Mouse (Mus musculus) cortical plate, adult 2 months (tissue): Measurements from ENCODE around the gene Smim4. TPM values are rescaled to one million over a fixed set of nuclear protein-coding genes. Genes with fewer than 3 reads are reported as not detected.

ENCODE experiments used
- H3K27ac ChIP-seq: fragments of 200-500 bp; 2 replicates; pipeline ENCODE4 v1.5.1; 2012; ENCODE audit warnings: low read length, control low read depth, inconsistent platforms; ENCODE audit not compliant: insufficient read depth
- H3K4me1 ChIP-seq: fragments of 200-500 bp; 2 replicates; pipeline ENCODE4 v1.6.1; 2011; ENCODE audit warnings: low read length; ENCODE audit not compliant: control insufficient read depth, insufficient read depth
- H3K4me3 ChIP-seq: fragments of 200-500 bp; 2 replicates; pipeline ENCODE4 v1.5.1; 2011; ENCODE audit warnings: mild to moderate bottlenecking, low read length, control low read depth; ENCODE audit not compliant: insufficient read depth
- CTCF ChIP-seq: fragments of 200-500 bp; IDR thresholded peaks from 2 replicates; pipeline ENCODE4 v1.5.1; 2011; ENCODE audit warnings: mild to moderate bottlenecking, control low read depth, low read length; ENCODE audit not compliant: insufficient read depth; ENCODE audit errors: extremely low read depth
- POLR2A ChIP-seq: fragments of 200-500 bp; IDR thresholded peaks from 2 replicates; pipeline ENCODE4 v1.6.1; 2011; ENCODE audit warnings: mild to moderate bottlenecking, low read length, control low read depth; ENCODE audit not compliant: insufficient read depth; ENCODE audit errors: extremely low read depth
- polyA plus RNA-seq: library from polyadenylated mRNA; depleted of rRNA; stranded (reverse); fragments of >200 nt; gene quantifications from 2 replicates; pipeline ENCODE4 v1.2.3, GENCODE M21; 2012; rRNA removed

Gene Smim4
- 26.7 and 28.4 TPM in 2 replicates for polyA plus RNA-seq

- H3K4me3 ChIP-seq: peak within 1 kb of the TSS; percentile 90
- peak within 1 kb of the TSS; percentile 17; the same call in 1 of the 2 replicates for H3K27ac ChIP-seq
- peaks cover 2% of the 10 kb centered on the region for H3K4me1 ChIP-seq
- TF ChIP-seq POLR2A (peak; percentile 90), CTCF (peak; percentile 25; the same call in 1 of the 2 replicates)
These were observed at the start of gene Smim4 for GRCm38 (mm10) chr14:31128826-31129219. TSS of gene Smim4 (minus strand) at chr14:31128956.

- no peaks in the 10 kb centered on the region for H3K4me1 ChIP-seq
- no peak overlapping the region for H3K4me3 ChIP-seq
- H3K27ac ChIP-seq: no peak overlapping the region
- TF ChIP-seq CTCF (no peak), POLR2A (no peak)
These were observed 49.0 kb upstream of the Smim4 start for GRCm38 (mm10) chr14:31177715-31178114.

DNA sequence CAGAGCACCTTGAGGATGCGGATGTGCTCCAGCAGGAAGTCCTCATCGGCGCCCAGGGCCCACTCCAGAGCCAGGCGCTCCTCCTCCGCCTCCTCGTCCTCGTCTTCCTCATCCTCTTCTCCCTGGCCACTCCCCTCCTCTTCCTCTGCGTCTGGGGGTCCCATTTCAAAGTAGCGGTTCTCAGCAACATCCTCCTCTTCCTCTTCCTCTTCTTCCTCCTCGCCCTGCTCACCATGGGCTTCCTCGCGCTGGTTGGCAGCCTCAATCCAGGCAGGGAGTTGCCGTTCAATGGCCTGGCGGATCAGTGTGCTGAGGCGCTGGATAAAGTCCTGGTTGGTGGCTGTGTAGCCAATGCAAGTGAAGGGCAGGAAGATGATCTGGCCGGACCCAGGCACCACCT is 48.5 kb upstream of the Smim4 start:
- Histone ChIP-seq H3K4me3 (no peak overlapping the region), H3K4me1 (no peaks in the 10 kb centered on the region), H3K27ac (no peak overlapping the region)
- TF ChIP-seq POLR2A: no peak
- TF ChIP-seq CTCF: no peak

DNA sequence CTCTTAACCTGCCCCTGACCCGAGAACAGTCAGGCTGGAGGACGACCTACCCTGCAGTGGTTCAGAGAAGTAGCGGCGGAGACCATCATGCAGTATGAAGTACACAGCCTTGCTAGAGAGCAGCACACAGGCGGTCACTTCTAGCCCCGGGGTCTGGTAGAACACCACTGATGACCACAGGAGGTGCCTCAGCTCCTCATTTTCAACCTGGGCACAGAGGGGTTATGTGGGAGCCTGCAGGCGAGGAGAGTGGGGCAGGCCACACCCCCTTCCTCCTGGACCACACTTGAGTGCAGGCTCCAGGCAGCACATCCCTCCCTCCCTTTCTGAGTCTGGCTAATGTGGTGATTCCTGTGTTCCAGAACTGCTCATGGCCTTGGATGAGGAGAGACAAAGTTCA is 44.8 kb upstream of the Smim4 start:
- Histone ChIP-seq H3K4me1 (no peaks in the 10 kb centered on the region), H3K27ac (no peak overlapping the region), H3K4me3 (no peak overlapping the region)
- no peak for TF ChIP-seq CTCF
- no peak for TF ChIP-seq POLR2A

GRCm38 (mm10) chr14:31172781-31173455 is 44.2 kb upstream of the Smim4 start:
- Histone ChIP-seq H3K4me3 (no peak overlapping the region), H3K27ac (no peak overlapping the region), H3K4me1 (no peaks in the 10 kb centered on the region)
- TF ChIP-seq POLR2A: no peak
- no peak for TF ChIP-seq CTCF

DNA sequence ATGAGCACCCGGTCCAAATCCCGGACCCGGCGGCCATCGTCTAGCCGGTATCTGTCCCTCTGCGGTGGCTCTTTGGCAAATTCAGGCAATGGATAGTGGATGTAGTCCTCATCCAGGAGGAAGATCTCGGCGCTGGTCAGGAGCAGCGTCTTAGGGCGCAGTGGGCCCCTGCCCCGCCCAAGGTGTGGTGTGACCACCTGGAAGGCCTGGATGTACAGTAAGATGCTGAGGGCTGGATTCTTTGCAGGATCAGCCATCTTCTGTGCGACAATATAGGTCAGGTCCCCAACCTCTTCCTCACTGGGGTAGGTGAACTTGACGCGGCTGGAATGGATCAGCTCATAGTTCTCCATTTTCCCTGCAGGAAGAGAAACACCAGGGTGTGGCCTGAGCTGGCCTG is 43.1 kb upstream of the Smim4 start:
- Histone ChIP-seq H3K27ac (no peak overlapping the region), H3K4me1 (0 out of 2 replicates have a peak, but pooled peaks cover 3% of the 10 kb centered on the region), H3K4me3 (no peak overlapping the region)
- no peak for TF ChIP-seq CTCF
- no peak for TF ChIP-seq POLR2A

- H3K4me3 ChIP-seq: no peak overlapping the region
- H3K4me1 ChIP-seq: 0 out of 2 replicates have a peak, but pooled peaks cover 3% of the 10 kb centered on the region
- no peak overlapping the region for H3K27ac ChIP-seq
- TF ChIP-seq POLR2A: no peak
These were observed 42.6 kb upstream of the Smim4 start for GRCm38 (mm10) chr14:31171386-31171785.

DNA sequence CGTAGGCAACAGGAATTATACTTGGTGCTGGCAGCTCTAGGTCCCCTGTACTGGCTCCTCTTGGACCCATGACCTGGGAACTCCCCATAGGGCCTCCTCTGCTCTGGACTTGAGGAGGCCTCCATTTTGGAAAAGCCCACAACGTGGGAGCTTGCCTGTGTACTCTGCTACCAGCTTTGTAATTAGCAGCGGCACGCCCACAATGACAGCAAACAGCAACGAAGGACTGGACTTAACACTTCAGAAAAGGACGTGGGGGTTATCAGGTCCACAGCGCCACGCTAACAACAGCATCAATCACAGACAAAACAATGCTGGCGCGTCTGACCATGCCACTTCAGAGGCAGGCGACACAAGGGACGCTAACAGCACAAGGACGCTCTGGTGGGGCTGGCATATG is 42.2 kb upstream of the Smim4 start:
- Histone ChIP-seq H3K27ac (no peak overlapping the region), H3K4me3 (no peak overlapping the region), H3K4me1 (0 out of 2 replicates have a peak, but pooled peaks cover 3% of the 10 kb centered on the region)
- TF ChIP-seq CTCF: no peak
- no peak for TF ChIP-seq POLR2A

GRCm38 (mm10) chr14:31169508-31169907 is 40.8 kb upstream of the Smim4 start:
- H3K4me1 ChIP-seq: 0 out of 2 replicates have a peak, but pooled peaks cover 3% of the 10 kb centered on the region
- TF ChIP-seq POLR2A: no peak
- TF ChIP-seq CTCF: no peak
- H3K4me3 ChIP-seq: no peak overlapping the region
- no peak overlapping the region for H3K27ac ChIP-seq

DNA sequence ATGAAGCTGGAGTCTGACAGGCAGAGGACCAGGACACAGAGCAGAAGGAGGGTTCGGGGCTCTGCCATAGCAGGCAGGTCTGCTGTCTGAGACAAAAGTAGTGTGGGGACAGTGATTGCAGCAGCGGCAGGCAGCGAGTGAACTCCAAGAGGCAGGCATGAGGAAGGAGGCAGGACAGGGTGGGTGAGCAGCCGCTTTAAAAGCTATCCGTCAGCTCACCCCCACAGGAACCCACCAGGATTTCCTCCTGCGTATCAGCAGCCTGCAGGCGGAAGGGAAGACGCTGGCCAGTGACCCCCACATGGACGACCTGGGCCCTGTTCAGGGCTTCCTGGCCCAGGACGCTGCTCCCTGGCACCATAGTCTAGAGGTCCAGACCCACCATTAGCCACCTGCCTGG is 39.7 kb upstream of the Smim4 start, which contains the start of gene Stab1:
Stab1 (minus strand) TSS at position 217 of the 400 bp plus-strand sequence.
- 0 out of 2 replicates have a peak, but pooled peaks cover 3% of the 10 kb centered on the region for H3K4me1 ChIP-seq

More for the DNA sequence above, 39.7 kb upstream of the Smim4 start, which contains the start of gene Stab1:
- peak within 1 kb of the TSS; percentile 51; the same call in 1 of the 2 replicates for H3K27ac ChIP-seq
- peak within 1 kb of the TSS; percentile 14; the same call in 1 of the 2 replicates for H3K4me3 ChIP-seq
- no peak for TF ChIP-seq CTCF
- TF ChIP-seq POLR2A: 0 out of 2 replicates have a peak, but pooled peaks have one; percentile 12
